Mouse (Mus musculus) lung, postnatal 36 days (tissue): ENCODE results near the gene Gpank1.

Source experiments
- DNase-seq: peaks from one replicate; pipeline ENCODE4 v3.0.0; 2022; ENCODE audit warnings: mixed read lengths

Gene Gpank1

DNA sequence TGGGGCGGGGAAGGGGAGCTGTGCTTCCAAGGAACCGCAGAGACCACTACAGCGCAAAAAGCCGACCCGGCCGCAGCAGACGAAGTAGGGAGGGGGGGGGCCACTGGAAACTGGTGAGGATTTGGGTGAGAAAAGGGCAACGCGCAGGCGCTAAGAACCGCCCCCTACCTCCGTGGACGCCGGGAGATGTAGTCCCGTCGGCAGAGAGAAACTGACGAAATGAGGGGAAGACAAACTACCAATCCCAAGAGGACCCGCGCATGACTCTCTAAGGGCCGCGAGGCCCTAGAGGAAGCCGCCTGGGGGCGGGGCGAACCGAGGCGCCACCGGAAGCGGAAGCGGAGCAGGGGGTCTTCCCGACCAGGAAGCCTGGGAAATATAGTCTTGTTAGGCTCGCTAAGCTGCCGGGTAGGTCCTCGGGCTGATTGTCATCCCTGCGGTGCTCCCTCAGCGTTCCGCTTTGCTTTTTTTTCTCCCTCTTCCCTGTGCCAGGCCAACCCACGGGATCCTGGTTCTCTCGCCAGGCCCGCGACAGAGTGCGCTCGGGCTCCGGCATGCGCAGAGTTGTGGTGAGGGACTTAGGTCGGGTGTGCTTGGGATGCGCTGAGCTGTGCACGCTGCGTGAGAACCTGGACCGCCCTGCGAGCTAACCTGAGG lies at the start of gene Gpank1:
Gpank1 (plus strand) TSS at position 313 of the 657 bp plus-strand sequence.
- peak; percentile 99 for DNase-seq

DNA sequence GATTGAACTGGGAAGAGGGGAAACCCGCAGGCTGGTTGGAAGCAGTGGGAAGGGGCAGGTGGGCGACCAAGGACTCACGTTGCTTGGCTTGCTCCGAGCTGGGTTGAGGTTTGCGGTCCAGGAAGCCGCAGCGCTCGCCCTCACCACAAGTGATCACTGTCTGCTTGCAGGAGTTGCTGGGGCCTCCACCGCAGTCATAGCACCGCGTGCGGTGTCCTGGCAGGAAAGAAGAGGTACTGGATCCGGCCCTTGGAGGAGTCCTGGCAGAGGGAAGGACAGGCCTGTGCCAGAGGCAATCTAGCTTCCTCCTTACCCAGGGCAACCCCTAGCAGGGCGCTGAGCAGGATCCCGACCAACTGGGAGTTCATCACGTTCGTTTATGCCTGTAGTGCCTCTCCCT lies 47.2 kb upstream of the Gpank1 start:
- DNase-seq, result no peak

DNA sequence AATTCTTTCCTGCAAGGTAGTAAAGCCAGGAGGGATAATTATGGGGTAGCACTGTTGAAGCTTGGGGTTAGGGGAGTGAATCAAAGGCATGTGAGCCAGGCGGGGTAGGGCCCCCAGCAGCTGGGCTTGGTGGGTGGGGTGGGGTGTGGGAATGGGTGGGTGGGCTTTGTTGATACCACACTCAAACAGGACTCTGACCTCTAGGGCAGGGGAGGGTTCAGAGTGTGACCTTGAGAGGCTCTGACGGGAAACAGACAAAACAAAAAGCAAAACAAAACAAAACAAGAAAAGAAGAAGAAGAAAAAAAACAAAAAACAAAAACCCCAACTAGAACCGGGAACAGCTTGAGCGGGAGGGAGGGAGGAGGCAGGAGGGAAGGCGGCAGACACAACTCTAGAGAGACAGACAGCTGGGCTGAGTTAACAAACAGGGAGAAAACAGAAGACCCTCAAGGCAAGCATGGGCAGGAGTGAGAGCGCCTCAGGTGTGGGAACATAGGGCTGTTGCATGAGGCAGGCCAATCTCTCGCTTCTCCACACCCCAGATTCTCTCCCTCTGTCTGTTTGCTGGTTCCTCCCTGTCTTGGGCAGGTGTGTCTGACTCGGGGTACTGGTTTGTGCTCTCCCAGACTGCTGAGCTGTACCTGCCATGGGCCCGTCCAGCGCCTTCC lies 44.6 kb upstream of the Gpank1 start, which contains the start of gene Ly6g6e:
Ly6g6e (plus strand) TSS at position 396 of the 670 bp plus-strand sequence.
- no peak for DNase-seq

DNA sequence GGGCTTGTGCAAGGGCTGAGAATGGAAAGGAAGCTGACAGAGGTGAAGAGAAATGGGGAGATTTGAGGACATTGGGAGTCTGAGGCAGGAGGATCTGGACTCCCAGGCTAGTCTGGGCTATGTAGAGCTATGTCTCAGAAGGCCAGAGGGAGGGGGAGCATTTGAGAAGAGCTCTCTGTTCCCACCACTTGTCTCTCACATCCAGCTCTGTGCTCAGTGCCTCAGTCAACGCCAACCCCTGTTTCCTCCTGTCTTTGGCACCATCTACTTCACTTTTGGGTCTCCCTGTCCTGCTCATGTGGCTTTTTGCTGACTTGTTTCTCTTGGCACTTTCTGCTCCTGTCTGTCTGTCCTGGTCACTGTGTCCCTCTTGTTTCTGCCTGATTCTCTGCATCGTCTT lies 44.0 kb upstream of the Gpank1 start:
- no peak for DNase-seq

DNA sequence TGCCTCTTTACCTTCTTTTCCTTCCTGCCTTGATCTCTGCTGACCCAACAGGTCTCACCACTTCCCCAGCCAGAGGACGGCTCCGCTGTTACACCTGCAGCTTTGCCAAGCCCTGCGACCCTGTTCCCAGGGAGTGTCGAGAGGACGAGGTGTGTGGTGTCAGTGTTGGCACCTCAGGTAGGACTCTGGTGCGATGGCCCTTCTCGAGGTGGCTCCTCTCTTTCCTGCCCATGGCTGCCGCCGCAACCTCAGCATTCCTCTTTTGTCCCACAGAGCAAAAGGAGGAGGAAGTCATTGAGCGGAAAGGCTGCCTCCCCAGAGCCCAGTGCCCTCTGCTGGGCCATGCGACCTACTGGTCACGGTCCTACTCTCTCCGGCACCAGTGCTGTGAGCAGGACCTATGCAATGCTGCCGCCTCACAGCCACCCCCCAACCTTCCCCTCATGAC lies 43.4 kb upstream of the Gpank1 start, which contains the start of gene Ly6g6d:
Ly6g6d (minus strand) TSS at position 280 of the 448 bp plus-strand sequence.
- peak; percentile 80 for DNase-seq

DNA sequence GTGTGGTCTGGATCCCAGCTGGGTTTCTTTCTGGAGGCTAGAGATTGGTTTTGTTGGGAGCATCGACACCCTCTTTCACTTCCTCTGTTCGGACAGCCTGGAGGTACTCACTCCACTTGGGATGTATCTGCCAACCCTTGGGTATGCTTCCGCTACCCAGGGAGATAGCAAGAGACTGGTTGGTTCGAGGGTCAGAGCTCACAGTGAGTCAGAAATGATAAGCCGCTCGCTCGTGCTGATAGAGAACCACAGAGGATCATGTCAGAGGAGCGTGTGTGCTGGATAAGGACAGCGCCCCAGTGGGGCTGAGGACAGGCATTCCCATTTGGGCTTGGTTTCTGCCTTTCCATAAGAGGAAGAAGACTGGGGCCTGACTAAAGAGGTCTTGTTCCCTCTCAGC lies 41.5 kb upstream of the Gpank1 start:
- DNase-seq, result no peak

DNA sequence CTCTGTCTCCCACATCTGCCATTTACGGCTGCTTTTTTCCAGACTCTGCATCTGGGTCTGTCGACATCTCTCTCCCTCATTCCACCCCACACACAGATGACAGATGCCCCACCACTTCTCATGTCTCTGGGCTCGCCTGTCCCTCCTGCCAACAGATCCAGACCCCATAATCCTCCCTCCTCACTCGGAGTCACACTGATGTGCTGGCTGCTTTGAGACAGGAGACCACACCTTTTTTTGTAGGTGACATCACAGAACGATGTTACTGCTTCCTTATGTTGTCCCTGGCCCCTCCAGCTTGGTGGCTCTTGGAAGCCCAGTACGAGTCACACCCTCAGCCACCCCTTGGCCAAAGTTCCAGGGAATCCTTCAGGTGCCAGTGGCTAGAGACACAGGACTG lies 41.0 kb upstream of the Gpank1 start:
- no peak for DNase-seq

DNA sequence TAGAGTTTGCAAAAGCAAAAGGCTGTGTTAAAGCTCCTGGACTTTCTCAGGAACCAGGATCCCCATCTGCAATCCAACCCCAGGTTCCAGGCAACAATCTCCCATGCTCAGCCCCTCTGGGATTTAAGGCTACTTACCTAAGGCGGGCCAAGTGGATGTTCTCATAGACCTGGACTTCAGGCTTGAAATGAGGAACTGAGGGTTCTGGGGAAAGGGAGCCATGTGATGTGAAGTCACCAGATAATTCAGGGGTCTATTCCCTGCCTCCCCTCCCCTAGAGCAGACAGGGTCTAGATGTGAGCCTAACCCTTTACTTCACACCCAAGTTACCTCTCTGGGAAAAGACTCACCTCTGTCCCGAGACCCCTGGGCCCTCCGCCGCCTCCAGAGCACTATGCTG lies 40.5 kb upstream of the Gpank1 start:
- DNase-seq, result no peak

DNA sequence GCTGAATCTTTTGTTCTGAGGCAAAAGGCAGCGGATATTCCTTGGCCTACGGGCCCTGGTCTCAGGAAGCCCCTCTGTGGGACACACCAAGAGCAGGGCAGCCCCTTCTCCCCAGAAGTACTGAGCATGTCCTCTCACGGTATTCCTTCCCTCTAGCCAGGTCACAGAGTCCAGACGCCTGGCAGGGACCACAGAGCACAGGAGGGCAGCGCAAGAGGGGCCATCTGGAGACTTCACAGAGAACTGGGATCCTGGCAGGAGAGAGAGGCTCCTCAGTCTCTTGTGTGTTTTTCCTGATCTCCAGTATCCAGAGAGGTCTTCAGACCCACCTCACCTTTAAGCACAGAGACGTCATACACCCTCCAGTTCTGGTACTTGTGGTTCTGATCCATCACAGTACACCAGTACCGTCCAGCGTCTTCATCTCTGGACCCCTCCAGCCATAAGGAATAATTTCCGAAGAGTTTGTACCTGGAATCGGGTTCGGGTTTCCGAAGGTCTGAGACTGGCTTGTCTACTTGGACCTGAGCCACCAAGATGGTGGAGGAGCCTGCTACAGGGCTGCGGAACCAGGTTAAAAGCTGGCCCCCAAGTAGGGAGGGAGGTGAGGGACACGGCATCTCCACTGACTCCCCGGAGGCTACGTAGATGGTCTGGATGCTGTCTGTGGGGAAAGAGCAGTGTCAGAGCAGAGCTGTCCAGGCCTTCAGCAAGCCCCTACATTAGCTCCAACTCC lies 38.2 kb upstream of the Gpank1 start:
- no peak for DNase-seq

DNA sequence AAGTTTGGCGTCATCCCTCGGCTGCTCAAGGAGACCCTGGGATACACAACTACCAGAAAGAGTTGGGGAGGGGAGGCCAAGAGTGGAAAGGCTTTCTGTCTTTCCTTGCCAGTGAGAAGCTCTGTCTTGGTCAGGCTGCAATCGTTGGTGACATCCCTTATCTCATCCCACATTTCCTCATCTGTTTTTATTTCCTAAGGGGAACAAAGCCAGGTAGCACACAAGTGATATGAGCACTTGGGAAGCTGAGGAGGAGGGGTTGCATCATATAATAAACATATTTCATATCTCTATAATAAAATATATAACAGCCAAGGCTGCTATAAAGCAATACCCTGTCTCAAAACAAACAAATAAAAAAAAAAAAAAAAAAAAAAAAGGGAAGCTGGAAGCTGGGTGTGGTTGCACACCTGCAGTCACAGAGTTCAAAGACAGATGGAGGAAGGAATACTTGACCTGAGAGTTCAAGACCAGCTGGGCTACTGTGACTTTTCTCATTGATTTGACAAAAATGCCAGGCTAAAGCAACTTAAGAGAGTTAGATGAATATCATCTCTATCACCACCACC lies 37.2 kb upstream of the Gpank1 start:
- DNase-seq, result no peak

DNA sequence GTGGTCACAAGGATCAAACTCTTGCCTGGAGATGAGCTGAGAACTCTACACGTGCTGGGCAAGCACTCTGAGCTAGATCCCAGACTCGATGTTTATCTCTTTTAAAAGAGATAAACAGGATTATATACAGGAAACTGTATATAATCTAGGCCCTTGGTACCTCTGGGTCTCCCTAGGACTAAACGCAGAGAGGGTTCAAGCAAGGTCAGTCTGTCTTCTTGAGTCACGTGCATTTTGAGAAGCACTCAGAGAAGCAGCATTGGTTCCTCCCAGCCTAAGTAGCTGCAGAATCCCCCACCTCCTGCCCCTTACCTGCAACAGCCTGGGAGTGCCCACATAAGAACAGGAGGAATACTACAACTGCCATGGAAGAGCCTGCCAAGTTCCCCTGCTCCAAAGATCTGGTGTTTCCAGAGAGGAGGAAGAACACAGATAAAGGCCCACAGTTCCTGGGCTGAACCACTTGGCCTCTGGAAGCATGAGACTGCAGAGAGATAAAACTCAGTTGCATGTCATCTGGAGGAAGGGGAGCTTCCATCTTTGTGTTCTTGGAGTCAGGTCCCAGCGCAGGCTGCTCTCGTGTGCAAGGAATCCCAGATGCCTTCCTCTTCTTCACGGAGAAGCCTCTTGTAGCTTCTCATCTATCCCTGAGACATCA lies 35.9 kb upstream of the Gpank1 start, which contains the start of gene Ly6g6f:
Ly6g6f (minus strand) TSS at position 403 of the 658 bp plus-strand sequence.
- no peak for DNase-seq

DNA sequence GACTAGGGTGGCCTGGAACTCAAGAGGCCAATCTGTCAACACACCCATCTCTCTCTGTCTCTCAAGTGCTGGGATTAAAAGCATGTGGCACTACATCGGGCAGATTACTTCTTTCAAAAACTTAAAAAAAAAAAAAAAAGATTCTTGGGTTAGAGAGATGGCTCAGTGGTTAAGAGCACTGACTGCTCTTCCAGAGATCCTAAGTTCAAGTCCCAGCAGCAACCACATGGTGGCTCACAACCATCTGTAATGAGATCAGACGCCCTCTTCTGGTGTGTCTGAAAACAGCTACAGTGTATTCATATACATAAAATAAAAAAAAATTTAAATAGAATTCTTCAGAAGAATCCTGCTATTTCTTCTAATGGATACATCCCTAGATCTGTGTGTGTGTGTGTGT lies 33.1 kb upstream of the Gpank1 start:
- DNase-seq, result no peak

DNA sequence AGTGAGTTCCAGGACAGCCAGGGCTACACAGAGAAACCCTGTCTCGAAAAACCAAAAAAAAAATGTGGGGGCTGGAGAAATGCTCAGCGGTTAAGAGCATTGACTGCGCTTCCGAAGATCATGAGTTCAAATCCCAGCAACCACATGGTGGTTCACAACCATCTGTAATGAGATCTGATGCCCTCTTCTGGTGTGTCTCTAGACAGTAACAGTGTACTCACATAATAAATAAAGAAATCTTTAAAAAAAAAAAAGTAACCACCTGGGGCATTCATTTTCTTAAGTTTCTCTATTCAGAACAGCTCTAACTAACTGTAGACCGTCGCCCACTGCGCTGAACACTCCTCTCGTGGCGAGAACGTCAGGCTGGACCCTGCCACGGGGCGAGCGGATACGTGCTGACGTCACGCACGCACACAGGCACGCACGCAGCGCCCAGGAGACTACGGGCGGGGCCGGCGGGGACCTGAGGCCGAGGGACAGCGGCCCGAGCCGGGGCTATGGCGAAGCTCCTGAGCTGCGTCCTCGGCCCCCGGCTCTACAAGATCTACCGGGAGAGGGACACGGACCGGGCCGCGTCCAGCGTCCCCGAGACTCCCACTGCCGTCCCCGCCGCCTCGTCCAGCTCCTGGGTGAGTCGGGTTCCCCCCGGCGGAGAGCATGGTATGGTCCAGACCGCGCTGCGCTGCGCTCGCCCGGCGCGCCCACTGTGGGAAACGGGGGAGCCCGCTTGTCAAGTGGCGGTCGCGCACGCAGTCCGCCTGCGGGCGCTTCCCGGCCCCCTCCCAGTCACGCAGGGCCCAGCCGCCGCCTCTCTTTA lies 32.2 kb upstream of the Gpank1 start, which contains the start of gene Abhd16a:
Abhd16a (plus strand) TSS at position 439 of the 820 bp plus-strand sequence.
- DNase-seq, result peak; percentile 97

DNA sequence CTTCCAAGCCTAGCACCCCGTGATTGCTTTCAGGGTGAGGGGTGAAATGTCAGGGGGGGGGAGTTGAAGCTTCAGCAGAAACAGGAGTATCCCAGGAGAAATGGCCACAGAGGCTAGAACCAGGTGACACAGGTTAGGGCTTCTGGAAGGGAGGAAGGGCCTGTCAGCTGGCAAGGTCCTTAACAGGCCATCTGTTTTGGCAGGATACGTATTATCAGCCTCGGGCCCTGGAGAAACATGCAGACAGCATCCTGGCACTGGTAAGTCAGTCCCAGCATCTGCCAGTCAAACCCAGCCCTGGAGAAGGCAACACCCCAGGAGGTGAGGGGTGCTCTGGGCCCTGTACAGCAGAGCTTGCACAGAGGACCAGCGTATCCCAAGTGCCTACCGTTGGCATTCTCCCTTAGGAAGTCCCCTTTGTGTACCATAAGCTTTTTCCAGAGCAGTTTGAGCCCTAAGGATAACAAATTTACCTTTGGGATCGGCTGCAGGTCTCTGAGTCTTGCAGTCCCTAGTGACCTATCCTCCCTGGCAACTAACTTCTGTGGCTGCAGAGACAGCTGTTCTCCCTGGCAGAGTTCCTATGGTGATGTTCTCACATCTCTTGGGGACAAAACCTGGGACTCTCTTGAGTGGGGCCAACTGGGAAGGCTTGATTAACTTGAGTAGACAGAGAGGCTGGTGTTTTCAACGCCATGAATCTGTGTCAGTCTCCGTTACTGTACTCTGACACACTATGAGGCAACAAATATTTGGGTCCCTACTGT lies 30.9 kb upstream of the Gpank1 start:
- peak; percentile 33 for DNase-seq

DNA sequence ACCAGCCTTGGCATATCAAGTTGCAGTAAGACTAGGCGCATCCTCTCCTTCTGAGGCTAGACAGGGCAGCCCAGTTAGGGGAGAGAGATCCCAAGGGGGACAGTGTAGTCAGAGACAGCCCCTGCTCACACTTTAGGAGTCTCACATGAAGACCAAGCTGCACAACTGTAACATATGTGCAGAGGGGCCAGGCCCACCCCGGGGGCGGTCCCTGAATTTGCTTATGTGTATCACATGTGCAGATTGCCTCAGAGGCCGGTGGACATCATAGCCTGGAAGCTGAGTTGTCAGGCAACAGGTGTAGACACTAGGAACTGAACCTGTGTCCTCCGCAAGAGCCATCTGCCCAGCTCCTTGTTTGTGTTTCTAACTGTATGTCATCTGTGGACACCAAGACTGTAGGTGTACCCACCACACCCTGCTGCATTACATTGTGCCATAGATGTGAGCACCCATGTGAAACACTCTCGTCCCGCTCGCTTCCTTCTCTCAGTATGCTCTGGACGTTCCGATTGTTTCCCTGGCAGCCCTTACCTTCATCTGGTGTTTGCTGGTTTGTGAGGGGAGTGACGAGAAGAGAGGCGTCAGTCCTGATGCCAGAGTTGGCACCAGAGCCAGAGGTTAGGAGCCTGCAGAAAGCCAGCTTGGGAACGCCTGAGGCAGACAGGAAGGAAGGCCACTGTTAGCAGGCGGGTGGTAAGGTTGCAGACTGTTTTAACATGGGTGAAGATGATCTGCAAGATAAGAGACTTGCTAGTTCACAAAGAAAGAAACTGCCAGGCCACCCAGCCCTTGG lies 28.7 kb upstream of the Gpank1 start:
- DNase-seq, result peak; percentile 57

DNA sequence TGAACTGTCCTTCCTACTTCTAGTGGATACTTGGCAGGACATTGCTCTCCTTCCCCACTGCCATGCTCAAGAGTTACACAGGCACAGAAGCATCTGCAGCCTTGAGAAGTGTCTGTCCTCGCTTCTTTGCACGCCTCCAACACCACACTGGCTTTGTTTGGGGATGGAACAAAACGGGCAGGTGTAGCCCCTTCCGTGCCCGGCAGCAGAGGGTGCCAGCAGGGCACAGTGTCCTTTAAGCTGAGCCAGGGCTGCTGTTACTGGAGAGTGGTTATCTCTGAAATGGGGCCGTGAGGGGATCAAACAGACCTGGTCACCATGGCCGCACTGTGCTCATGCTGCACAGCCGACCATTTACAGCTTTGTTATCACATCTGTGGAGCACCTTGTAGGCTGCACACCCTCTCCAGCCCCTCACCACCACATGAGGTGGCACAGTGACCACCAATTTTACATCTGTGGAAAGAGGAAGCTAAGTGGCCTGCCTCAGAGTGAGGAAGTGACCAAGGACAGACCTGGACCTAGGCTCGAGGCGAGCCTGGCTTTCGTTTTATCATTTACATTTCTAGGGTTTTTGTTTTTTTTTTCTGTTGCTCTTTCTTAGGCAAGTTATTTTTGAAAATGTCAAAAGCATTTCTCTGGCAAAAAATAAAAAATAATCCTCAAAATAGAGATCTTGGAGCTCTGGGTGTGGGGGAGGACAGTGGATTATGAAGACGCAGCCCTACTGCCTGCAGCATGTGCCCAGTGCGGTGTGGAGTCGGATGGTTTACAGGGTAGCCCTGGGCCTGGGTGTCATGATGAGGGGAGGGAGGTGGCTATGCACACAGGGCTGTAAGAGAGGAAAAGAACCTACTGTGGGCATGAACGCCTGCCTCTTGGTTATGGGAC lies 26.5 kb upstream of the Gpank1 start:
- no peak for DNase-seq

DNA sequence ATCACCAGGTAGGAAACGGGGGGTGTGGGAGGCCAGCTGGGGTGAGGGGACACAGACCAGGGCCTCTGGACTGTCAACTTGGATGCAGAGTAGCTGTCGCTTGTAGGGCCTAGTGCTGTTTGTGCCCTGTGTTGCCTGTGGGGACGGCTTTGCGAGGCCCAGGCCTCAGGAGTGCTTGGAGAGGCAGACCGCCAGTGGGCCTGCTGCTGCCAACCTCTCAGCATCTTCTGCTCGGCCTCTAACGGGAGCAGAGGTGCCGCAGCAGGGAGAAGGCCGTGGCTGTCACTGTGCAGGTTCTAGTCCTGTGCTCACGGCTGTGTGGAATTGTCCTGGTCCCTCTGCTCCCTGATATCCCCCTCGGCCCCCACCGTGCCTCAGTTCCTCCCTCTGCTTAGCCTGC lies 24.7 kb upstream of the Gpank1 start:
- no peak for DNase-seq

DNA sequence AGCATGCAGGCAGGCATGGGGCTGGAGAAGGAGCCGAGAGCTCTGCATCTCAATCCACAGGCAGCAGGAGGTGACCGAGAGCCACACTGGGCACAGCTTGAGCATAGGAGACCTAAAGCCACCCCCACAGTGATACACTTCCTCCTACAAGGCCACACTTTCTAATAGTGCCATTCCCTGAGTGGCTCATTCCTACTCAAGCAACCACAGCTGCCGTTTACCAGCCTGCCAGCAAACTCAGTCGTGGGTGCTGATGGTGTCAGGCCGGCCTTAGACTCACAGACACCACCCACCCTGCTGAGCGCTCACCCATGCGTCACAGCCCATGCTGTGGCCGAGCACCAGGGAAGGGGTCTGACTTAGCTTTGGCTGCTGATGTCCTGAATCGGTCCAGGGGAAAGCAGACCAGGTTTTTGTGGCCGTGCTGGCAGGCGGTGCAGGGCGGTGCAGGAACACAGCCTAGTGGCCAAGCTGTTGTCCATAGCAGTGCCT lies 24.0 kb upstream of the Gpank1 start:
- DNase-seq, result peak; percentile 48
